Comparison of ENCODE assay signal across 8 mouse cellular contexts in the genomic region with DNA sequence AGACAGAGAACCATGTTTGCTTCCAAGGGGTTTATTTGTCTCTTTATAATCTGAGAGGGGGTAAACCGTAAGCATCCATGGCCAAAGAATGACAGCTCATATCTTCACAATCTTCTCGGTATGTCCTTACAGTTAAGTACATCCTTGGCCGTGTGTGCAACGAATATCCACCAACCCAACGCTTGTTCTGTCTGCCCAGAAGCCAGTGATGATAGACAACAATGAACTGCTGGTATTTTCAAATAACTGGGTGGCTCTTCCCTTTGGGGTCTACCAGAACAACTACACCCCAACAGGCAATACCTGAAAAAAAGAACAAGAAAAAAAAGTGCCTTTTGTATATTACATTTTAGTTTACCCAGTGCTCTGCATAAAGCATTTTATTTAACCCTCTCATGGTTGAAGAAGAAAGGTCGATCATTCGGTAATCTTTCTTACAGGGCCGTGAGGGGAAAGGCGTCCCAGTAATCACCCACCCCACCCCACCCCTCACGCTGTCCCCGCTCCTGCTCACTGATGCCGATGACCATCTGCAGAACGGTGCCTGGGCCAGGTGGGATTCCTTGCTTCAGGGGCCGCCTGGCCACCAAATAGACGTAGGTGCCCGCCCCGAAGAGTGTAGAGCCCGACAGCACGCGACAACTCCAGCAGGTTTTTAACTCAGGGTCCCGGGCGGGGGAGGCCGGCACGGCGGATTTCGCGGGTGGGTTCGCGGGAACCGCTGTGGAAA. TPM values are rescaled to one million over a fixed set of nuclear protein-coding genes. Genes with fewer than 3 reads are reported as not detected.
A peak's percentile ranks its signal among the peaks of the same experiment; 100 is the strongest.
DNase-seq lines count a peak whose midpoint lies in the region; ATAC-seq and TF ChIP-seq lines count a peak whose summit lies in the region.

No protein-coding gene starts in this region.

- 3% methylated on average over 30 of the region's 30 CpGs for WGBS in cerebellum, adult 2 months
- 8% methylated on average over 30 of the region's 30 CpGs for WGBS in thymus, adult 2 months
- WGBS in hindbrain, embryonic 11.5 days: 10% methylated on average over 30 of the region's 30 CpGs
- WGBS in midbrain, embryonic 12.5 days: 10% methylated on average over 30 of the region's 30 CpGs

- H3K9ac ChIP-seq in hindbrain, embryonic 11.5 days (ENCODE audit: low read depth, low read length): peak overlapping the region; percentile 83
- peak overlapping the region; percentile 84 for H3K9ac ChIP-seq in midbrain, embryonic 12.5 days (replicated peaks)

- peak; percentile 89 for ATAC-seq in hindbrain, embryonic 11.5 days (ENCODE audit: low FRiP score)
- ATAC-seq in midbrain, embryonic 12.5 days (ENCODE audit: low FRiP score, low read depth): peak; percentile 93

- H3K4me3 ChIP-seq in cerebellum, adult 2 months (replicated peaks; ENCODE audit: insufficient read depth, low read depth, low read length): peak overlapping the region; percentile 83
- peak overlapping the region; percentile 94 for H3K4me3 ChIP-seq in thymus, adult 2 months (ENCODE audit: control insufficient read depth, insufficient read depth, low read length)
- peak overlapping the region; percentile 85 for H3K4me3 ChIP-seq in hindbrain, embryonic 11.5 days (ENCODE audit: low read depth, low read length)
- peak overlapping the region; percentile 84 for H3K4me3 ChIP-seq in midbrain, embryonic 12.5 days

- DNase-seq in cerebellum, adult 2 months: peak in 1 of 2 experiments; percentile 14
- DNase-seq in cerebellum, postnatal 4 days (ENCODE audit: low spot score in 2 of 2): no peak
- DNase-seq in thymus, adult 2 months: no peak
- no peak for DNase-seq in thymus, postnatal 10 days (ENCODE audit: low spot score in 2 of 2)
- peak; percentile 31 for DNase-seq in hindbrain, embryonic 11.5 days (ENCODE audit: low spot score)
- DNase-seq in right cerebral cortex, postnatal 10 days (ENCODE audit: low spot score in 2 of 2): no peak
- no peak for DNase-seq in testis, postnatal 14 days (ENCODE audit: low spot score)

- TF ChIP-seq CTCF in cerebellum, adult 2 months (IDR thresholded peaks at IDR 0.05; ENCODE audit: borderline replicate concordance, insufficient read depth, low read depth, low read length): no peak
- no peak for TF ChIP-seq CTCF in thymus, adult 2 months (IDR thresholded peaks at IDR 0.05; ENCODE audit: borderline replicate concordance, control insufficient read depth, extremely low read depth, insufficient read depth, low read length, poor library complexity)

- no peak for TF ChIP-seq POLR2A in cerebellum, adult 2 months (IDR thresholded peaks at IDR 0.05; ENCODE audit: borderline replicate concordance, insufficient read depth, low read length)
- TF ChIP-seq POLR2A in thymus, adult 2 months (IDR thresholded peaks at IDR 0.05; ENCODE audit: control insufficient read depth, extremely low read depth, insufficient read depth, low read length, poor library complexity): no peak

- H3K36me3 ChIP-seq in thymus, adult 2 months (ENCODE audit: control insufficient read depth, insufficient read depth, low read length): no peaks in the 10 kb centered on the region
- H3K36me3 ChIP-seq in hindbrain, embryonic 11.5 days (ENCODE audit: control insufficient read depth, insufficient read depth, low read length): no peaks in the 10 kb centered on the region
- H3K36me3 ChIP-seq in midbrain, embryonic 12.5 days: 0 out of 2 replicates have a peak, but pooled peaks cover 15% of the 10 kb centered on the region

- H3K9me3 ChIP-seq in hindbrain, embryonic 11.5 days (ENCODE audit: control insufficient read depth, low read length): no peaks in the 10 kb centered on the region
- no peaks in the 10 kb centered on the region for H3K9me3 ChIP-seq in midbrain, embryonic 12.5 days

- H3K27me3 ChIP-seq in cerebellum, adult 2 months (ENCODE audit: control insufficient read depth, insufficient read depth, low read length): no peaks in the 10 kb centered on the region
- H3K27me3 ChIP-seq in thymus, adult 2 months (ENCODE audit: control insufficient read depth, insufficient read depth, low read length): no peaks in the 10 kb centered on the region
- no peaks in the 10 kb centered on the region for H3K27me3 ChIP-seq in hindbrain, embryonic 11.5 days (ENCODE audit: control insufficient read depth, insufficient read depth, low read length)
- no peaks in the 10 kb centered on the region for H3K27me3 ChIP-seq in midbrain, embryonic 12.5 days

- H3K27ac ChIP-seq in cerebellum, adult 2 months (ENCODE audit: insufficient read depth, low read length): peak overlapping the region; percentile 44; the same call in 1 of the 2 replicates
- H3K27ac ChIP-seq in thymus, adult 2 months (ENCODE audit: control insufficient read depth, insufficient read depth, low read length): peak overlapping the region; percentile 41; the same call in 1 of the 2 replicates
- H3K27ac ChIP-seq in hindbrain, embryonic 11.5 days (ENCODE audit: low read depth, low read length): no peak overlapping the region
- H3K27ac ChIP-seq in midbrain, embryonic 12.5 days (replicated peaks): peak overlapping the region; percentile 36; the same call in 1 of the 2 replicates

- peak overlapping the region; percentile 32 for H3K4me2 ChIP-seq in hindbrain, embryonic 11.5 days (replicated peaks; ENCODE audit: low read depth, low read length)
- peak overlapping the region; percentile 61 for H3K4me2 ChIP-seq in midbrain, embryonic 12.5 days (replicated peaks)

- no peaks in the 10 kb centered on the region; the same call in none of the 2 replicates for H3K4me1 ChIP-seq in cerebellum, adult 2 months (ENCODE audit: control insufficient read depth, insufficient read depth, low read length)
- peaks cover 2% of the 10 kb centered on the region; the same call in 1 of the 2 replicates for H3K4me1 ChIP-seq in thymus, adult 2 months (replicated peaks; ENCODE audit: control insufficient read depth, insufficient read depth, low read length)
- H3K4me1 ChIP-seq in hindbrain, embryonic 11.5 days (replicated peaks; ENCODE audit: control insufficient read depth, insufficient read depth, low read length): no peaks in the 10 kb centered on the region
- peaks cover 6% of the 10 kb centered on the region; the same call in 1 of the 2 replicates for H3K4me1 ChIP-seq in midbrain, embryonic 12.5 days

RNA-seq across cellular contexts. Expression of a gene that starts 0.5 kb away (rescaled TPM):
- polyA plus RNA-seq in cerebellum, adult 2 months (2012; rRNA removed): 55.2 and 59.8 TPM in 2 replicates
- 97.2 and 122 TPM in 2 replicates for polyA plus RNA-seq in thymus, adult 2 months (2012; rRNA removed)
- polyA plus RNA-seq in hindbrain, embryonic 11.5 days (2014; fragmentation: Nextera tagmentation; extraction: Ambion mirVana): 108 and 115 TPM in 2 replicates
- 107 and 110 TPM in 2 replicates for polyA plus RNA-seq in midbrain, embryonic 12.5 days (2016; fragmentation: Nextera tagmentation; extraction: Ambion mirVana)
